Mouse (Mus musculus): ENCODE measurements at regions not wholly inside any gene's neighbourhood (a gene's known extent, or its start where the extent isn't known, plus 50 kb on each side); places are given as distances from the start of the nearest gene placed in this dataset.

DNA sequence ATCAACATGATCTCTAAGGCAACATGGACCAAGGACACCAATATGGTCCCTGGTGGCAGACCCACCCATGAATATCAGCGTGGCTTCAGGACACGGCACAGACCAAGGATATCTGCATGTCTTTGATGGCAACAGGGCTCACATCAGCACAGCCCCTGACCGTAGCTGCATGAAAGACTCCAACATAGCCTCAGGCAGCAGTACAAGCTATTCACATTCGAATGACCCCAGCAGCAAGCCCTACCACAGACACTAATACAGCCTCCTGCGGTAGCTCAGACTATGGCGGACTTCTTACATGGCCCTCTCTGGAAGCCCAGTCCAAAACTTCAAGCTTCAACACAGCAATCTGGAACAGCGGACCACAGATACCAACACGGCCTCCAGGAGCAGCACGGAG lies 84.4 kb downstream of the Rbm43 start:
- TF ChIP-seq MAX (IDR thresholded peaks at IDR 0.05; ENCODE audit: low read depth) (no peak), POLR2AphosphoS2 (IDR thresholded peaks at IDR 0.05; ENCODE audit: insufficient read length, low read depth) (no peak), USF1 (IDR thresholded peaks at IDR 0.05; ENCODE audit: low read depth) (no peak)
